Mouse (Mus musculus) forebrain, embryonic 13.5 days (tissue): ENCODE measurements at regions not wholly inside any gene's neighbourhood (a gene's known extent, or its start where the extent isn't known, plus 50 kb on each side); places are given as distances from the start of the nearest gene placed in this dataset.

Experiments
- ATAC-seq: fragments of 200-750 bp; cut with Nextera tagmentation; 2 replicates; pipeline ENCODE4 v1.8.0; 2017
- H3K27ac ChIP-seq: fragments of 300-500 bp; sonication (generic); 2 replicates; pipeline ENCODE4 v1.5.1; 2015; ENCODE audit warnings: inconsistent platforms, mild to moderate bottlenecking, moderate library complexity
- H3K27me3 ChIP-seq: fragments of 300-500 bp; sonication (generic); 2 replicates; pipeline ENCODE4 v1.6.1; 2015; ENCODE audit warnings: mild to moderate bottlenecking, inconsistent platforms
- H3K36me3 ChIP-seq: fragments of 300-500 bp; sonication (generic); 2 replicates; pipeline ENCODE4 v1.6.1; 2015; ENCODE audit warnings: mild to moderate bottlenecking, inconsistent platforms; ENCODE audit not compliant: poor library complexity, severe bottlenecking
- H3K4me1 ChIP-seq: fragments of 300-500 bp; sonication (generic); 2 replicates; pipeline ENCODE4 v1.6.1; 2015; ENCODE audit warnings: inconsistent platforms
- H3K4me2 ChIP-seq: fragments of 300-500 bp; sonication (generic); 2 replicates; pipeline ENCODE4 v1.6.1; 2015; ENCODE audit warnings: inconsistent platforms, mild to moderate bottlenecking, moderate library complexity
- H3K4me3 ChIP-seq: fragments of 300-500 bp; sonication (generic); 2 replicates; pipeline ENCODE4 v1.5.1; 2015; ENCODE audit warnings: mild to moderate bottlenecking, inconsistent platforms
- H3K9ac ChIP-seq: fragments of 300-500 bp; sonication (generic); 2 replicates; pipeline ENCODE4 v1.6.1; 2015; ENCODE audit warnings: mild to moderate bottlenecking, inconsistent platforms
- H3K9me3 ChIP-seq: fragments of 300-500 bp; sonication (generic); replicated peaks from 2 replicates; pipeline ENCODE4 v1.6.1; 2016; ENCODE audit warnings: inconsistent platforms
- WGBS: fragments of 180-500 bp; shearing (Covaris S2); methylation state at CpG from one replicate; pipeline ENCODE4 v1.1.7; 2015; 5-methylcytosine and 5-hydroxymethylcytosine counted together

- Histone ChIP-seq H3K4me3 (no peak overlapping the region), H3K27me3 (no peaks in the 10 kb centered on the region), H3K4me2 (no peak overlapping the region), H3K9me3 (no peaks in the 10 kb centered on the region), H3K9ac (no peak overlapping the region), H3K27ac (no peak overlapping the region), H3K4me1 (no peaks in the 10 kb centered on the region), H3K36me3 (no peaks in the 10 kb centered on the region)
- WGBS: 59% methylated on average over 2 of the region's 2 CpGs
- no peak for ATAC-seq
Observed at GRCm38 (mm10) chr11:71527691-71528090, 222.0 kb upstream of the Wscd1 start.

- no peaks in the 10 kb centered on the region for H3K36me3 ChIP-seq
- H3K9me3 ChIP-seq: no peaks in the 10 kb centered on the region
- H3K9ac ChIP-seq: no peak overlapping the region
- WGBS: 91% methylated on average over 4 of the region's 4 CpGs
- H3K4me1 ChIP-seq: no peaks in the 10 kb centered on the region
- no peak overlapping the region for H3K4me2 ChIP-seq
- ATAC-seq: no peak
- no peak overlapping the region for H3K27ac ChIP-seq
- H3K27me3 ChIP-seq: no peaks in the 10 kb centered on the region
- H3K4me3 ChIP-seq: no peak overlapping the region
Observed at GRCm38 (mm10) chr11:71528588-71528987, 221.1 kb upstream of the Wscd1 start.

GRCm38 (mm10) chr11:71541178-71541845 lies 208.4 kb upstream of the Wscd1 start:
- peak; percentile 58; the same call in 1 of the 2 replicates for ATAC-seq
- no peak overlapping the region for H3K4me2 ChIP-seq
- H3K36me3 ChIP-seq: no peaks in the 10 kb centered on the region
- no peak overlapping the region for H3K4me3 ChIP-seq
- WGBS: 40% methylated on average over 6 of the region's 6 CpGs
- H3K9ac ChIP-seq: no peak overlapping the region
- peaks cover 11% of the 10 kb centered on the region for H3K4me1 ChIP-seq
- H3K9me3 ChIP-seq: peaks cover 9% of the 10 kb centered on the region; the same call in 1 of the 2 replicates
- peak overlapping the region; percentile 17; the same call in 1 of the 2 replicates for H3K27ac ChIP-seq
- no peaks in the 10 kb centered on the region for H3K27me3 ChIP-seq

- 91% methylated on average over 3 of the region's 3 CpGs for WGBS
- no peaks in the 10 kb centered on the region for H3K27me3 ChIP-seq
Observed at GRCm38 (mm10) chr11:71557412-71557811, 192.3 kb upstream of the Wscd1 start.

GRCm38 (mm10) chr11:71564831-71565230 lies 184.9 kb upstream of the Wscd1 start:
- no peak overlapping the region for H3K27ac ChIP-seq
- H3K4me1 ChIP-seq: no peaks in the 10 kb centered on the region
- ATAC-seq: no peak
- H3K9ac ChIP-seq: no peak overlapping the region
- H3K4me3 ChIP-seq: no peak overlapping the region
- no peak overlapping the region for H3K4me2 ChIP-seq
- no peaks in the 10 kb centered on the region for H3K27me3 ChIP-seq
- no peaks in the 10 kb centered on the region; the same call in 1 of the 2 replicates for H3K9me3 ChIP-seq
- no peaks in the 10 kb centered on the region for H3K36me3 ChIP-seq

More at GRCm38 (mm10) chr11:71557412-71557811, 192.3 kb upstream of the Wscd1 start:
- no peaks in the 10 kb centered on the region for H3K9me3 ChIP-seq
- H3K36me3 ChIP-seq: no peaks in the 10 kb centered on the region
- no peak for ATAC-seq
- H3K9ac ChIP-seq: no peak overlapping the region
- no peak overlapping the region for H3K27ac ChIP-seq
- H3K4me3 ChIP-seq: no peak overlapping the region
- no peaks in the 10 kb centered on the region for H3K4me1 ChIP-seq
- H3K4me2 ChIP-seq: no peak overlapping the region

GRCm38 (mm10) chr11:71576801-71577200 lies 172.9 kb upstream of the Wscd1 start:
- H3K4me3 ChIP-seq: no peak overlapping the region
- WGBS: 58% methylated on average over 5 of the region's 5 CpGs
- no peaks in the 10 kb centered on the region for H3K27me3 ChIP-seq

GRCm38 (mm10) chr11:71581775-71582174 lies 167.9 kb upstream of the Wscd1 start:
- Histone ChIP-seq H3K4me1 (peaks cover 16% of the 10 kb centered on the region), H3K4me3 (no peak overlapping the region), H3K4me2 (no peak overlapping the region), H3K9ac (no peak overlapping the region), H3K36me3 (no peaks in the 10 kb centered on the region), H3K9me3 (no peaks in the 10 kb centered on the region), H3K27ac (no peak overlapping the region), H3K27me3 (no peaks in the 10 kb centered on the region)
- peak; percentile 84 for ATAC-seq
- 18% methylated on average over 2 of the region's 2 CpGs for WGBS

More at GRCm38 (mm10) chr11:71576801-71577200, 172.9 kb upstream of the Wscd1 start:
- no peak overlapping the region for H3K27ac ChIP-seq
- H3K4me2 ChIP-seq: no peak overlapping the region
- no peak overlapping the region for H3K9ac ChIP-seq
- no peak for ATAC-seq
- peaks cover 23% of the 10 kb centered on the region for H3K4me1 ChIP-seq
- no peaks in the 10 kb centered on the region for H3K36me3 ChIP-seq
- H3K9me3 ChIP-seq: no peaks in the 10 kb centered on the region

GRCm38 (mm10) chr11:71591014-71591413 lies 158.7 kb upstream of the Wscd1 start:
- Histone ChIP-seq H3K9ac (no peak overlapping the region), H3K4me1 (no peaks in the 10 kb centered on the region), H3K27ac (no peak overlapping the region), H3K36me3 (no peaks in the 10 kb centered on the region), H3K4me3 (no peak overlapping the region), H3K9me3 (no peaks in the 10 kb centered on the region), H3K27me3 (no peaks in the 10 kb centered on the region), H3K4me2 (no peak overlapping the region)
- no peak for ATAC-seq
- WGBS: 91% methylated on average over 6 of the region's 6 CpGs

GRCm38 (mm10) chr11:71594250-71594847 lies 155.4 kb upstream of the Wscd1 start:
- no peaks in the 10 kb centered on the region for H3K36me3 ChIP-seq
- no peaks in the 10 kb centered on the region for H3K27me3 ChIP-seq
- H3K4me2 ChIP-seq: no peak overlapping the region
- no peak overlapping the region for H3K9ac ChIP-seq
- no peak for ATAC-seq
- H3K9me3 ChIP-seq: no peaks in the 10 kb centered on the region
- H3K4me1 ChIP-seq: no peaks in the 10 kb centered on the region
- H3K4me3 ChIP-seq: no peak overlapping the region
- no peak overlapping the region for H3K27ac ChIP-seq
- WGBS: 61% methylated on average over 6 of the region's 6 CpGs

GRCm38 (mm10) chr11:71597709-71598108 lies 152.0 kb upstream of the Wscd1 start:
- H3K27ac ChIP-seq: no peak overlapping the region
- no peaks in the 10 kb centered on the region for H3K36me3 ChIP-seq
- no peaks in the 10 kb centered on the region for H3K9me3 ChIP-seq
- H3K27me3 ChIP-seq: no peaks in the 10 kb centered on the region
- H3K4me1 ChIP-seq: no peaks in the 10 kb centered on the region
- 96% methylated on average over 1 of the region's 1 CpGs for WGBS
- no peak overlapping the region for H3K4me2 ChIP-seq
- H3K9ac ChIP-seq: no peak overlapping the region
- H3K4me3 ChIP-seq: no peak overlapping the region
- ATAC-seq: no peak

GRCm38 (mm10) chr11:71610782-71611181 lies 138.9 kb upstream of the Wscd1 start:
- Histone ChIP-seq H3K27ac (no peak overlapping the region), H3K4me1 (peaks cover 7% of the 10 kb centered on the region), H3K27me3 (no peaks in the 10 kb centered on the region), H3K36me3 (no peaks in the 10 kb centered on the region), H3K4me2 (no peak overlapping the region), H3K9me3 (no peaks in the 10 kb centered on the region), H3K4me3 (no peak overlapping the region), H3K9ac (no peak overlapping the region; the same call in 1 of the 2 replicates)
- WGBS: 37% methylated on average over 9 of the region's 9 CpGs
- no peak for ATAC-seq

- Histone ChIP-seq H3K36me3 (no peaks in the 10 kb centered on the region), H3K4me3 (no peak overlapping the region), H3K4me2 (no peak overlapping the region), H3K9me3 (no peaks in the 10 kb centered on the region), H3K27ac (no peak overlapping the region), H3K4me1 (peaks cover 6% of the 10 kb centered on the region), H3K27me3 (no peaks in the 10 kb centered on the region), H3K9ac (no peak overlapping the region)
- no peak for ATAC-seq
- 83% methylated on average over 5 of the region's 5 CpGs for WGBS
Observed at GRCm38 (mm10) chr11:71615526-71615925, 134.2 kb upstream of the Wscd1 start.
